Mouse (Mus musculus): Measurements from ENCODE around the gene Nsfl1c.

Gene Nsfl1c

DNA sequence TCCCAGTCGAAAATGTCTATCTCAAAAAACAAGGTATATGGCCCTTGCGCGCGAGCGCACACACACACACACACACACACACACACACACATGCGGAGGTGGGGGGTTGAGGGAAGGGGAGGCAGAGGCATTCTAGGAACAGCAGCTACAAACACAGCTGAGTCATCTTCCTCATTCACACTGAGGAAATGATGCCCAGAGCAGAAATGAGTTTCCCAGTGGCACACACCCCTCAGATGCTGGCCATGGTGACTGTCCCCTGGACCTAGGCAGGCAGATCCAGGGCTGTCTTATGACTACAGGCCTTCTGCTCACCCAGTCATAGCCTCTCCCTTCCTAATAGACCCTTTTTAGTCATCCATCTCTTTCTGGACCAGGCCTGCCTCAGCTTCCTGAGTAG is 39.6 kb downstream of the Nsfl1c start:
- no peaks in the 10 kb centered on the region for H3K27me3 ChIP-seq (ENCODE audit: control insufficient read depth, insufficient read depth, low read length, poor library complexity, severe bottlenecking)
- no peaks in the 10 kb centered on the region for H3K36me3 ChIP-seq (ENCODE audit: control insufficient read depth, insufficient read depth, low read length, poor library complexity, severe bottlenecking)
- no peak for DNase-seq (ENCODE audit: low read depth, low spot score)

DNA sequence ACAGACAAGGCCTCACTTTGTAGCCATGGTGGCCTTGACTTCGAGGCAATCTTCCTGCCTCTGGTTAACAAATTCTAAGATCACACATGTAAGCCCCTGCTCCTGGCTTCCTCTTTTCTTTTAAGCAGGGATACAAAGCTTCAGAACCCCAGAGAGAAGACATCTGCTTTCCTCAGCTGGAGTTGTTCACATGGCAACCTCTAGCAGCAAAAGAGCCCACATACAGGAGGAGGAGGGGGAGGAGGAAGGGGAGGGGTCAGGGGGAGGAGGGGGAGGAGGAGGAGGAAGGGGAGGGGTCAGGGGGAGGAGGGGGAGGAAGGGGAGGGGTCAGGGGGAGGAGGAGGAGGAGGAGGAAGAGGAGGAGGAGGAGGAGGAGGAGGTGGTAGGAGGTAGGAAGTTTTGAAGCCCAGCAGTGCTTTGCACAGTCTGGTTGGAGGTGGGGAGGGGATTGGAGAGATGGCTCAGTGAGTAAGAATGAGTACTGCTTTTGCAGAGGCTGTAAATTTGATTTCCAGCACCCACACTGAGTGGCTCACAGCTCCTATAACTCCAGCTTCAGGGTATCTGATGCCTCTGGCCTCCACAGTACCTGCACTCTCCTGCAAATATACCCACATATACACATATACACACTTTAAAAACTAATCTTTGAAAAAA is 42.1 kb downstream of the Nsfl1c start:
- H3K27me3 ChIP-seq (ENCODE audit: control insufficient read depth, insufficient read depth, low read length, poor library complexity, severe bottlenecking), result no peaks in the 10 kb centered on the region
- H3K36me3 ChIP-seq (ENCODE audit: control insufficient read depth, insufficient read depth, low read length, poor library complexity, severe bottlenecking), result no peaks in the 10 kb centered on the region
- peak; percentile 11 for DNase-seq (ENCODE audit: low read depth, low spot score)

DNA sequence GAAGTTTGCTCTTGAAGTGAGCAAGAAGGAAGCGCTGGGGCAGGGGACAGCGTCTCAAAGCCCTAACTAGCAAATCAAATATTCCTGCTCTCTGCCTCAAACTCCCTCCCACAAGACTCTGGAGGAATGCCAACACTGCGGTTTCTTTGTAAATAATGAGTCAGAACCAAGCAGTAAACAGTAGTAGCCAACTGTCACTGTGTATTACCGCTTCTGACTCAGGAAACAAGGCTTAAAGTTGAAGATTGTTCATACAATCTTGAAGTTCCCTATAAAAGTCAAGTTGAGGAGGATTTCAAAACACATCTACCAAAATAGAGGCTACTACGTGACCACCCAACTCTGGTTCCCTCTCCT is 42.6 kb downstream of the Nsfl1c start:
- Histone ChIP-seq H3K27me3 (ENCODE audit: control insufficient read depth, insufficient read depth, low read length, poor library complexity, severe bottlenecking) (no peaks in the 10 kb centered on the region), H3K36me3 (ENCODE audit: control insufficient read depth, insufficient read depth, low read length, poor library complexity, severe bottlenecking) (no peaks in the 10 kb centered on the region)
- DNase-seq (ENCODE audit: low read depth, low spot score), result no peak

DNA sequence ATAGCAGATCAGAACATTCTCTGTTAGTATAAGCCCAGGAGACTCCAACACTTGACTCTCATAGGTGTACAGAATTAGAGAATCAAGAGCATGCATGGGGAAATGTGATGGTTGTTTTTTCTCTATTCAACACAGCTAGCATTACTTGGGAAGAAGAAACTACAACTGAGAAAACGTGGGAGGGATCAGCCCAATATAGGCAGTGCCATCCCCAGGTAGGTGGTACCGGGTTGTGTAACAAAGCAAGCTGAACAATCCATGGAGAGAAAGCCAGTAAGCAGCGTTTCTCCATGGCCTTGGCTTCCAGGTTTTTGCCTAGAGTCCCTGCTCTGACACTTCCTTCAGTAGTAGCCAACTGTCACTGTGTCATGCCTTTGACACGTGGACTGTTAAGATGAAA is 44.7 kb downstream of the Nsfl1c start:
- no peaks in the 10 kb centered on the region for H3K27me3 ChIP-seq (ENCODE audit: control insufficient read depth, insufficient read depth, low read length, poor library complexity, severe bottlenecking)
- H3K36me3 ChIP-seq (ENCODE audit: control insufficient read depth, insufficient read depth, low read length, poor library complexity, severe bottlenecking), result no peaks in the 10 kb centered on the region
- DNase-seq (ENCODE audit: low read depth, low spot score), result no peak

DNA sequence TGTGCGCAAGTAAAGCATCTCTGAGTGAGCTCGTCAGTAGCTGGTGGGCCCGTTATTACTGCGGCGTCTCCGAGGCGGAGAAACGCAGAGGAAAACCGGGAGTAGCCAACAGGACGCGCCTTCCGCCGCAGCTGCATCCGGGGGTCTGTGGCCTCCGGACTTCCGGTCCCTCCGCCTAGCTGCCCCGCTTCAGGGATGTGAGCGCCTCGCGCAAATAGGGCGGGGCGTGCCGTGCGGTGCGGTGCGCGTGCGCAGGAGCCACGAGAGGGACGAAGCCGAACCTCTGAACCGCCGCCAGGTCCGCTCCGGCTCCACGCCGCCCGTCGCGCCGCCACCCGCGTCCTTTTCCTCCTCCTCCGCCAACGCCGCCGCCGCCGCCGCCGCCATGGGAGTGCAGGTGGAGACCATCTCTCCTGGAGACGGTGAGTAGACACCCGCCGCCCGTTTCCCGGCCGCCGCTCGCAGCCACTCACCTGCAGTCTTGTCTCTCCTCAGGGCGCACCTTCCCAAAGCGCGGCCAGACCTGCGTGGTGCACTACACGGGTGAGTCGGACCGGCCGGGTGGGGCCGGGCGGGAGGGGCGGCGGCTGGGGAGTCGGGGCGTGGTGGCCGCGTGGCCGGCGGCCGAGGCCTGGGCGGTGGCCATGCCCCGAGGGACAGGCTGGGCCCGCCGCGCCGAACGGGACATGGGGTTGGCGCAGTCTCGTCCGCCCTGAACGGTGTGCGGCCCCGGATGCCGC is 48.5 kb downstream of the Nsfl1c start, which contains the start of gene Fkbp1a:
TSS of gene Fkbp1a (plus strand) at position 161 of the 740 bp plus-strand sequence.
- H3K36me3 ChIP-seq (ENCODE audit: control insufficient read depth, insufficient read depth, low read length, poor library complexity, severe bottlenecking), result no peaks in the 10 kb centered on the region
- peak; percentile 94 for DNase-seq (ENCODE audit: low read depth, low spot score)
- H3K27me3 ChIP-seq (ENCODE audit: control insufficient read depth, insufficient read depth, low read length, poor library complexity, severe bottlenecking), result no peaks in the 10 kb centered on the region

DNA sequence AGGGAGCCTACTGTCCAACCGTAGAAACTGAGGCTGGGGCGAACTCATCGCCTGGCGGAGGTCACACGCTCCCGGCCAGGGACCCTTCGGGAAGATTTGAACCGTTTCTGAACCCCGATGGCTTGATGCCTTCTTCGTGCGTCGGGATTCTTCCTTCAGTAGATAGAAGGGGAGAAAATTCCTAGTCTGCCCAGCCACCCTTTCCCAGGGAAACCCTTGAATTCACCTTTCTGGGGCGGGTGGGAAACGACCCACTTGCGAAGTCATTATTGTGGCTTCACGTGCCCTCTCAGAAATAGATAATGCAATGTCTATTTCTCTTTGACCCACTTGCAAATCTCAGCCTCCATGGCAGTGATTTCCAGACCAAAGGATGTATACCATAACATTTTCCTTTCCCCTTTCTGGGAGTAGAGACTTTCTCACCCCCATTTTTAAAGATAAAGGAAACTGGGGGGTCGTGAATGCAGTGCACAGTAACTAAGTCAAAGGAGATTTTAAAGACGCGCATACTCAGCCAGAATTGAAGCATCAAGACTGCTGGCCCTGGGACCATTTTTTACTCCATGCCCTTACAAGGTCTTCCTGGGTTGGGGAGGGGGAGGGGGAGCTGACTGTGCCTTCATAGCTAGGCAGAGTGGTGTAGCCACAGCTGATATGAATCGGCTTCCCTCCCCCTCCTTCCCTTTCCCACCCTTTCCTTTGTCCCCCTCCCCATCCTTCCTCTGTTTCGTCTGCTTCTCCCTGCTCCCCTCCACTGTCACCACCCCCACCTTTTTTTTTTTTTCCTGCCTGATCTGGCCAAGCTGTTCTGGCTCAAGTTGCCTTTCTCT is 49.3 kb downstream of the Nsfl1c start:
- Histone ChIP-seq H3K27me3 (ENCODE audit: control insufficient read depth, insufficient read depth, low read length, poor library complexity, severe bottlenecking) (no peaks in the 10 kb centered on the region), H3K36me3 (ENCODE audit: control insufficient read depth, insufficient read depth, low read length, poor library complexity, severe bottlenecking) (no peaks in the 10 kb centered on the region)
- peak; percentile 24 for DNase-seq (ENCODE audit: low read depth, low spot score)

DNA sequence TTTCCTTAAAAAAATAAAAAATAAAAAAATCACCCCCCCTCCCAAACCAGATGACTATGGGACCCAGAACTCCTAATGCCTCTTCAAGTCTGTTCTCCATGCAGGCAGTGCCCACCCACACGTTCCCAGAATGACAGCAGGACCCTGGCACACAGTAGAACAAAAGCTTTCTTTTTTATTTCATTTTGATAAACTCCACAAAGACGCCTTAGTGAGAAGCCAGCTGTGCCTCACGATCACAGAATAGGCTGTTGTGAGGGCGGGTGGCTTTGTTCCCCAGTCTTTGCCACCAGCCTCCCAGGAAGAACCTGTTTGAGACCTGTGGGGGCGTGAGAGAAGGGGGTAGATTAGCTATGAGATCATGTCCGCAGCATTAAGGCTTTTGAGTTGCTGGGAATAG is 50.7 kb downstream of the Nsfl1c start:
- Histone ChIP-seq H3K36me3 (ENCODE audit: control insufficient read depth, insufficient read depth, low read length, poor library complexity, severe bottlenecking) (0 out of 2 replicates have a peak, but pooled peaks cover 1% of the 10 kb centered on the region), H3K27me3 (ENCODE audit: control insufficient read depth, insufficient read depth, low read length, poor library complexity, severe bottlenecking) (no peaks in the 10 kb centered on the region)
- no peak for DNase-seq (ENCODE audit: low read depth, low spot score)

DNA sequence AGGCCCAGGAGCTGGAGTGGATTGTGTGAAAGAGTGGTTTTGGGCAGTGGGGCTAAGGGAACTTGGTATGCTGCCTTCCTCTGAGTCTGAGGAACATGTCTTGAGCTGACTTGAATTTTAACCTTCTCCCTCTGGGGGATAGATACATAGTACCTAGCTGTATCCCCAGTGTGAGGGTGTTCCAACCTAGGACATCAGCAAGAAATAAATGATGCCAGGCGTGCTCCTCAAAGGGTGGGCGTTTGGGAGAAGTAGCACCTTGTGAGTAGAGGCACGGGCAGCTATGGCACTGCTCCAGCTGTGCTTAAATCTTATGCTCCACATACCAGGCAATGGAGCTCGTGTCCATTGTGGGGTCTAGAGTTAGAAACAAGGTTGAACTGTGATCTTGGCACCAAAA is 52.6 kb downstream of the Nsfl1c start:
- Histone ChIP-seq H3K27me3 (ENCODE audit: control insufficient read depth, insufficient read depth, low read length, poor library complexity, severe bottlenecking) (no peaks in the 10 kb centered on the region), H3K36me3 (ENCODE audit: control insufficient read depth, insufficient read depth, low read length, poor library complexity, severe bottlenecking) (0 out of 2 replicates have a peak, but pooled peaks cover 1% of the 10 kb centered on the region)
- DNase-seq (ENCODE audit: low read depth, low spot score), result no peak

DNA sequence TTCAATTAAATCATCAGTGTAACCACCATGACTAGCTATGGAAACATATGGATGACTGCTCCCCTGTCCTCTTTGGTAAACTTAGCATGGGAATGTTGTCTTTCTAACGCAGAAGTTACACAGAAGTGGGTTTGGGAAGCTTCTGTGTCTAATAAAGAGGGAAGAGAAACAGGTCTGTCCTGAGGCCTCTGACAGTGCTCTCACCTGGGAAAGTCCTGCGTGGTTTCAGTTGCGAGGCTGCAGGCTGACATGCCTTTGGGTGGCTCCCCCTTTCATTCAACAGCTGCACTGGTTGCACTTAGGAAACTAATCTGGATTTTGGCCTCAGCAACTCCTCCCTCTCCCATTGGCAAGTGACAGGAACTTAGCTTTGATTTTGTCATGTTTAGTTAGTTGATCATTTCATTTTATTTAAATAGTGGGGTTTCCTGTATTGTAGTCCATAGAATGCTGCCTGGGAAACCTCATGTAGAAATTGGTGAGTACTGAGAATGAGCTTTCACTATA is 55.7 kb downstream of the Nsfl1c start:
- Histone ChIP-seq H3K27me3 (ENCODE audit: control insufficient read depth, insufficient read depth, low read length, poor library complexity, severe bottlenecking) (no peaks in the 10 kb centered on the region), H3K36me3 (ENCODE audit: control insufficient read depth, insufficient read depth, low read length, poor library complexity, severe bottlenecking) (peaks cover 5% of the 10 kb centered on the region; the same call in 1 of the 2 replicates)
- no peak for DNase-seq (ENCODE audit: low read depth, low spot score)

All from splenic B cell, adult 2 months (primary cell).